Mouse (Mus musculus) E14TG2a.4 (cell line): ENCODE measurements around the gene Micall2.

Experiments
- CTCF ChIP-seq: conservative IDR thresholded peaks from 2 replicates; pipeline ENCODE4 v1.5.1; 2014; ENCODE audit warnings: low read length
- NANOG ChIP-seq: IDR thresholded peaks from 2 replicates; pipeline ENCODE4 v1.6.1; 2014; ENCODE audit warnings: borderline replicate concordance, low read length, mixed read lengths

DNA sequence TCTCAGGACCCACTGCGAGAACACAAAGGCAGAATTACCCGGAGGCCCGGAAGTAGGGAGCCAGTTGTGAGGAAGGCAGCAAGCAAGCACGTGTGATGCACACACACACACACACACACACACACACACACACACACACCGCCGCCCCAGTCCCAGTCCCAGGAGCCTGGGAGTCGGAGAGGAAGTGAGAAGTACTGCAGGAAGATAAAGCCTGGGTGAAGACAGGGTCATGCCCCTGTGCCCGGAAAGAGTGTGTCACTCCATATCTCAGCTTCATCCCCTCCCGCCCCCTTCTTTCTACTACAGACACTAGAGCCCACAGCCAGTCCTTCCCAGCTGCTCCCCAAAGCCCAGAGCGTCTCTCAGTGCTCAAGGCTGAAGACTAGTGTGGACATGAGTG, 33.9 kb downstream of the Micall2 start:
- TF ChIP-seq CTCF (no peak), NANOG (no peak)
